Comparison of ENCODE assay signal across 8 mouse cellular contexts in the genomic region with DNA sequence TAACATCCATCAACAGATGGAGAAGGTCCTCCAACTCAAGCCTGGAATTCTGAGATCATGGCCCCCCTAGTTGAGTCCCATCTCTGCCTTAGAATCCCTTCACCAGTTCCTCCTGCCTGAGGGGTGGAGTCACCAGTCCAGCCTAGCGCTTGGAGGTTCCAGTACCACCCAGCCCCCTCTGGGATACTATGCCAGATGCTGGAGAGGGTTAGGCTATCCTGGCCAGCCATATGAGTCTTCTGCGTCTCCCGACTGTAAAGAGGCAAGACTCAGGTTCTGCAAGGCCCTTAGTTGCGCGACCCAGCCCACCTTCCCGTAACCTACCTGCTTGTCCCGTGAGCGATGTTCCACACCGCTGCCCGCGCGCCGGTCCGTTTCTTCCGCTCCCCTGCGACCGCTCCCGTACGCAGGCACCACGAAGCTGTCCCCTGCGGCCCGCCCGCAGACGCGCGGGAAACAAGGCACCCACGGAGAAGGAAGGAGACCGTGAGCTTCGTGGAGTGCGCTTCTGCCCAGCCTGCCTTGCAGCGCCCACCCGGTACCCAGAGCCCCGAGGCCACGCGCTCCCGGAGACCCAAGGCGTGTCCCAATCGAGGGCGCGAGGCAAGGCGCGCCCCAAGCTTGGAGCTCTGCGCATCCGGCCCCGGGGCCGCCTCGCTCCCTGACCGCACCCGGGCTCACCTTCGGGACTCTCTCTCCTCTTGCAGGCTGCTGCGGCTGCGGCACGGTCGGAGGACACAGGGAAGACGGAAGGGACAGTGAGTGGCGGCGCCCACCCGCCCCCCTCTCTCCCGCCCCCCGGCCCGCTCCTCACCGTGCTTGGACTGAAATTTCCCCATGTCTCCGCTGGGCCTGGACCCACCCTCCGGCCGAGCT. TPM values are rescaled to one million over a fixed set of nuclear protein-coding genes. Genes with fewer than 3 reads are reported as not detected.
DNase-seq lines count a peak whose midpoint lies in the region; ATAC-seq and TF ChIP-seq lines count a peak whose summit lies in the region.

No protein-coding gene starts in this region.

- peak overlapping the region; percentile 95 for H3K4me2 ChIP-seq in hindbrain, embryonic 15.5 days
- H3K4me2 ChIP-seq in lung, postnatal 0 days (replicated peaks; ENCODE audit: low read depth, low read length): peak overlapping the region; percentile 94

- H3K27me3 ChIP-seq in cerebellum, adult 2 months (ENCODE audit: control insufficient read depth, insufficient read depth, low read length): peaks cover 2% of the 10 kb centered on the region; the same call in 1 of the 2 replicates
- H3K27me3 ChIP-seq in hindbrain, embryonic 15.5 days: peaks cover 7% of the 10 kb centered on the region
- H3K27me3 ChIP-seq in lung, postnatal 0 days (replicated peaks; ENCODE audit: insufficient read depth, low read length): peaks cover 14% of the 10 kb centered on the region
- H3K27me3 ChIP-seq in testis, adult 2 months (ENCODE audit: control insufficient read depth, insufficient read depth, low read length): no peaks in the 10 kb centered on the region

- H3K4me1 ChIP-seq in cerebellum, adult 2 months (ENCODE audit: control insufficient read depth, insufficient read depth, low read length): no peaks in the 10 kb centered on the region; the same call in 1 of the 2 replicates
- H3K4me1 ChIP-seq in hindbrain, embryonic 15.5 days (replicated peaks): peaks cover 11% of the 10 kb centered on the region
- 0 out of 2 replicates have a peak, but pooled peaks cover 4% of the 10 kb centered on the region for H3K4me1 ChIP-seq in lung, postnatal 0 days (ENCODE audit: insufficient read depth, low read depth, low read length)
- H3K4me1 ChIP-seq in testis, adult 2 months (ENCODE audit: control insufficient read depth, insufficient read depth, low read length): peaks cover 17% of the 10 kb centered on the region

- peak overlapping the region; percentile 65 for H3K9ac ChIP-seq in hindbrain, embryonic 15.5 days
- H3K9ac ChIP-seq in lung, postnatal 0 days (replicated peaks; ENCODE audit: low read depth): peak overlapping the region; percentile 36

- peak overlapping the region; percentile 10 for H3K4me3 ChIP-seq in cerebellum, adult 2 months (replicated peaks; ENCODE audit: insufficient read depth, low read depth, low read length)
- peak overlapping the region; percentile 80 for H3K4me3 ChIP-seq in hindbrain, embryonic 15.5 days
- H3K4me3 ChIP-seq in lung, postnatal 0 days (ENCODE audit: low read depth, low read length): peak overlapping the region; percentile 62
- peak overlapping the region; percentile 91 for H3K4me3 ChIP-seq in testis, adult 2 months (ENCODE audit: control insufficient read depth, low read depth, low read length)

- H3K9me3 ChIP-seq in hindbrain, embryonic 15.5 days: no peaks in the 10 kb centered on the region
- no peaks in the 10 kb centered on the region for H3K9me3 ChIP-seq in lung, postnatal 0 days (ENCODE audit: low read length)

- no peak for TF ChIP-seq EP300 in lung, postnatal 0 days (IDR thresholded peaks at IDR 0.05)

- peak; percentile 75 for ATAC-seq in hindbrain, embryonic 15.5 days (ENCODE audit: low FRiP score, low read depth)
- ATAC-seq in lung, postnatal 0 days: peak; percentile 64

- no peaks in the 10 kb centered on the region for H3K36me3 ChIP-seq in hindbrain, embryonic 15.5 days
- no peaks in the 10 kb centered on the region for H3K36me3 ChIP-seq in lung, postnatal 0 days (ENCODE audit: insufficient read depth, low read length)
- H3K36me3 ChIP-seq in testis, adult 2 months (ENCODE audit: control insufficient read depth, insufficient read depth, low read length): no peaks in the 10 kb centered on the region

- TF ChIP-seq CTCF in cerebellum, adult 2 months (IDR thresholded peaks at IDR 0.05; ENCODE audit: borderline replicate concordance, insufficient read depth, low read depth, low read length): no peak
- no peak for TF ChIP-seq CTCF in lung, postnatal 0 days (IDR thresholded peaks at IDR 0.05)
- TF ChIP-seq CTCF in testis, adult 2 months (IDR thresholded peaks at IDR 0.05; ENCODE audit: control insufficient read depth, insufficient read depth, insufficient replicate concordance, low read depth, low read length): no peak

- WGBS in cerebellum, adult 2 months: 2% methylated on average over 59 of the region's 65 CpGs
- under 1% methylated on average over 63 of the region's 65 CpGs for WGBS in hindbrain, embryonic 15.5 days
- WGBS in lung, postnatal 0 days: 1% methylated on average over 43 of the region's 65 CpGs

- DNase-seq in cerebellum, adult 2 months: no peak
- no peak for DNase-seq in cerebellum, adult 11 months
- peak; percentile 23 for DNase-seq in urinary bladder, postnatal 25 days (ENCODE audit: low spot score)
- no peak for DNase-seq in urinary bladder, postnatal 4 days (ENCODE audit: low spot score in 2 of 2)
- peak; percentile 34 for DNase-seq in lung, postnatal 0 days (ENCODE audit: low spot score)
- DNase-seq in frontal cortex, postnatal 25 days (ENCODE audit: low spot score in 2 of 2): no peak

- no peak overlapping the region for H3K27ac ChIP-seq in cerebellum, adult 2 months (ENCODE audit: insufficient read depth, low read length)
- H3K27ac ChIP-seq in hindbrain, embryonic 15.5 days (replicated peaks): no peak overlapping the region
- H3K27ac ChIP-seq in lung, postnatal 0 days (ENCODE audit: low read length): no peak overlapping the region
- H3K27ac ChIP-seq in testis, adult 2 months (ENCODE audit: control insufficient read depth, insufficient read depth, low read depth, low read length): no peak overlapping the region

- TF ChIP-seq POLR2A in cerebellum, adult 2 months (IDR thresholded peaks at IDR 0.05; ENCODE audit: borderline replicate concordance, insufficient read depth, low read length): no peak
- no peak for TF ChIP-seq POLR2A in testis, adult 2 months (IDR thresholded peaks at IDR 0.05; ENCODE audit: control insufficient read depth, low read depth, low read length)

RNA-seq across cellular contexts. Expression of a gene that starts 0.6 kb away (rescaled TPM):
- 2.3 and 2.4 TPM in 2 replicates for polyA plus RNA-seq in cerebellum, adult 2 months (2012; rRNA removed)
- polyA plus RNA-seq in hindbrain, embryonic 15.5 days (2015; fragmentation: Nextera tagmentation; extraction: Ambion mirVana): 14.9 and 17.1 TPM in 2 replicates
- 3.1 and 3.2 TPM in 2 replicates for polyA plus RNA-seq in lung, postnatal 0 days (2015; fragmentation: Nextera tagmentation; extraction: Ambion mirVana)
- 3.8 and 4.5 TPM in 2 replicates for polyA plus RNA-seq in testis, adult 2 months (2012; rRNA removed)

Comparison
In these comparisons a context has a peak if more than half of its experiments do, and no peak if none do; other contexts are left out.
1. DNase-seq: peak in urinary bladder, postnatal 25 days (single experiment) and lung, postnatal 0 days (single experiment); none in cerebellum, adult 2 months (0 of 2), cerebellum, adult 11 months (single experiment), urinary bladder, postnatal 4 days (0 of 2) and frontal cortex, postnatal 25 days (0 of 2).
2. H3K4me3 ChIP-seq: peak in every context shown above with its lines; median percentile 91 in testis, adult 2 months; 80 in hindbrain, embryonic 15.5 days; 62 in lung, postnatal 0 days; 10 in cerebellum, adult 2 months.